In the genomic region with DNA sequence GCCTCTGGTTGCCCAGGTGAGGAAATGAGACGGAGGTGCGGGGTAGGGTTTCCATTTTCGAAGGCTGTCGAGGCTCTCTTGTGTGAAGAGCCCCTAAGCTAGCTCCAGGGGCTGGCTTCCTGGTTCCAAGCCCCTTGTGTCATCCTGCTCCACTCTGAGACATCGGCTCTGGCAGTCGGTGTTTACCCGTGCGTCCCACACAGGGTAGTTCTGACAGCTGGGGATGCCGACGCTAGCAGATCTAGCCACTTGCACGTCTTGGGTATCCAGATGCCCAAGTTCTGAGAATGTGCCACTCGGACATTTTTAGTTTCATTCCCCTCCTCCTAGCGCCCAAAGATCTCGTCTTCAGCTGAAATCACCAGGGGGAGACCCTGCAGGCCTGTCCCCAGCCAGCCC, we compare ENCODE assay signal across 9 mouse cellular contexts. TPM values are rescaled to one million over a fixed set of nuclear protein-coding genes. Genes with fewer than 3 reads are reported as not detected.
DNase-seq lines count a peak whose midpoint lies in the region; ATAC-seq lines count a peak whose summit lies in the region.
"Had no signal": no experiment of that assay in that cellular context is flagged by ENCODE, and none has a peak within 500 bp of the region (broad histone marks: within the 10 kb centered on the region; RNA-seq: fewer than 3 reads in every experiment).

No protein-coding gene starts in this region.

- H3K9me3 ChIP-seq in liver, embryonic 16.5 days (replicated peaks; ENCODE audit: control insufficient read depth, low read length): no peaks in the 10 kb centered on the region

- H3K27ac ChIP-seq in liver, embryonic 16.5 days (ENCODE audit: low read length): no peak overlapping the region

- no peak overlapping the region for H3K4me3 ChIP-seq in liver, embryonic 16.5 days (ENCODE audit: low read depth, low read length)

- H3K9ac ChIP-seq in liver, embryonic 16.5 days (ENCODE audit: low read depth, low read length): no peak overlapping the region

- peak overlapping the region; percentile 80; the same call in 1 of the 2 replicates for H3K4me2 ChIP-seq in liver, embryonic 16.5 days (ENCODE audit: low read depth, low read length)

- peak; percentile 51; the same call in 1 of the 2 replicates for ATAC-seq in frontal cortex, adult (ENCODE audit: low TSS enrichment)
- ATAC-seq in liver, embryonic 16.5 days (ENCODE audit: low read depth): no peak
- ATAC-seq in inflammation-experienced regulatory T-cells, adult 6 months: no peak
- no peak for ATAC-seq in monocyte, adult 5-6 weeks (replicated peaks; ENCODE audit: insufficient number of reproducible peaks, low FRiP score, low TSS enrichment, poor library complexity, severe bottlenecking)

- H3K36me3 ChIP-seq in liver, embryonic 16.5 days (ENCODE audit: control insufficient read depth, insufficient read depth): no peaks in the 10 kb centered on the region

- DNase-seq in frontal cortex, postnatal 14 days (ENCODE audit: low spot score in 2 of 2): no peak
- DNase-seq in right cerebral cortex, adult 2 months (ENCODE audit: low spot score in 2 of 2): peak; percentile 47
- no peak for DNase-seq in right cerebral cortex, postnatal 4 days
- DNase-seq in ovary, postnatal 10 days (ENCODE audit: low spot score): no peak

- WGBS in liver, embryonic 16.5 days (ENCODE audit: insufficient replicate concordance): 34% methylated on average over 14 of the region's 14 CpGs

- peaks cover 18% of the 10 kb centered on the region for H3K4me1 ChIP-seq in liver, embryonic 16.5 days (ENCODE audit: control insufficient read depth, low read depth, low read length)

- peaks cover 57% of the 10 kb centered on the region for H3K27me3 ChIP-seq in liver, embryonic 16.5 days (ENCODE audit: control insufficient read depth, insufficient read depth, low read depth, low read length)

RNA-seq across cellular contexts. Expression of gene Rtn2, which starts 1.0 kb away (rescaled TPM):
- 2.9 and 4.1 TPM in 2 replicates for polyA plus RNA-seq in liver, embryonic 16.5 days (2015; fragmentation: Nextera tagmentation; extraction: Ambion mirVana)
- polyA plus RNA-seq in inflammation-experienced regulatory T-cells, adult 6 months (2017; shearing (Covaris generic)): not detected
- total RNA-seq in monocyte, adult 5-6 weeks (2017): not detected in 3 replicates

RNA-seq across cellular contexts. Expression of gene Ppm1n, which starts 3.5 kb away (rescaled TPM):
- polyA plus RNA-seq in liver, embryonic 16.5 days (2015; fragmentation: Nextera tagmentation; extraction: Ambion mirVana): 0.11 TPM in 1 of 2 replicates, not detected in the other
- 1 to 10 TPM in 2 of 3 experiments, under 1 TPM in 1; 0.74 to 3.1 (median 2.1) TPM for polyA plus RNA-seq in inflammation-experienced regulatory T-cells, adult 6 months (2017; shearing (Covaris generic))
- 1.9 TPM in 1 of 3 replicates, not detected in the others for total RNA-seq in monocyte, adult 5-6 weeks (2017)
- total RNA-seq: common myeloid progenitor, adult 5-6 weeks had no signal

RNA-seq across cellular contexts. Expression of gene Vasp, which starts 11.8 kb away (rescaled TPM):
- polyA plus RNA-seq in liver, embryonic 16.5 days (2015; fragmentation: Nextera tagmentation; extraction: Ambion mirVana): 32.8 and 33.0 TPM in 2 replicates
- 100 to 1,000 TPM in 1 of 3 experiments, 10 to 100 TPM in 2; 74.0 to 103 (median 94.6) TPM for polyA plus RNA-seq in inflammation-experienced regulatory T-cells, adult 6 months (2017; shearing (Covaris generic))
- total RNA-seq in monocyte, adult 5-6 weeks (2017): 230 to 263 TPM (median 254 TPM) in 3 replicates

RNA-seq across cellular contexts. Expression of gene Fosb, which starts 26.4 kb away (rescaled TPM):
- polyA plus RNA-seq in liver, embryonic 16.5 days (2015; fragmentation: Nextera tagmentation; extraction: Ambion mirVana): not detected in 2 replicates
- polyA plus RNA-seq in inflammation-experienced regulatory T-cells, adult 6 months (2017; shearing (Covaris generic)): 1 to 10 TPM in 2 of 3 experiments, under 1 TPM in 1; 0.98 to 8.0 (median 2.0) TPM
- total RNA-seq in monocyte, adult 5-6 weeks (2017): 30.9 to 43.8 TPM (median 36.9 TPM) in 3 replicates

RNA-seq across cellular contexts. Expression of gene Opa3, which starts 55.3 kb away (rescaled TPM):
- polyA plus RNA-seq in liver, embryonic 16.5 days (2015; fragmentation: Nextera tagmentation; extraction: Ambion mirVana): 13.2 and 14.3 TPM in 2 replicates
- polyA plus RNA-seq in inflammation-experienced regulatory T-cells, adult 6 months (2017; shearing (Covaris generic)): 10 to 100 TPM; 14.3 to 20.8 (median 16.6) TPM
- total RNA-seq in monocyte, adult 5-6 weeks (2017): 11.5 to 32.0 TPM (median 14.7 TPM) in 3 replicates

Comparison
In these comparisons a context has a peak if more than half of its experiments do, and no peak if none do; other contexts are left out.
1. DNase-seq: peak in right cerebral cortex, adult 2 months (2 of 2); none in frontal cortex, postnatal 14 days (0 of 2), right cerebral cortex, postnatal 4 days (single experiment) and ovary, postnatal 10 days (single experiment).